Mouse (Mus musculus): ENCODE measurements at regions not wholly inside any gene's neighbourhood (a gene's known extent, or its start where the extent isn't known, plus 50 kb on each side); places are given as distances from the start of the nearest gene placed in this dataset.

- TF ChIP-seq CTCF (IDR thresholded peaks at IDR 0.05; ENCODE audit: low read depth, low read length) = no peak
- TF ChIP-seq GATA1 (IDR thresholded peaks at IDR 0.05; ENCODE audit: borderline replicate concordance, low read length) = no peak
- no peak for TF ChIP-seq POLR2AphosphoS5 (IDR thresholded peaks at IDR 0.05; ENCODE audit: insufficient replicate concordance, low read depth, low read length)
Observed at GRCm38 (mm10) chr9:41899766-41900605, 224.1 kb downstream of the Sorl1 start.

Measured in G1E (cell line).